Mouse (Mus musculus) small intestine, adult 2 months (tissue): ENCODE measurements around the gene Ankrd13a.

Experiments
- CTCF ChIP-seq: fragments of 200-500 bp; IDR thresholded peaks from 2 replicates; pipeline ENCODE4 v1.5.1; 2012; ENCODE audit warnings: low read depth, mild to moderate bottlenecking, control low read depth, inconsistent platforms, low read length, moderate library complexity, mixed read lengths; ENCODE audit not compliant: insufficient replicate concordance, insufficient read length; ENCODE audit errors: extremely low read depth
- POLR2A ChIP-seq: fragments of 200-500 bp; IDR thresholded peaks from 2 replicates; pipeline ENCODE4 v1.6.1; 2012; ENCODE audit warnings: low read depth, mild to moderate bottlenecking, control low read depth, inconsistent platforms, low read length, moderate library complexity

DNA sequence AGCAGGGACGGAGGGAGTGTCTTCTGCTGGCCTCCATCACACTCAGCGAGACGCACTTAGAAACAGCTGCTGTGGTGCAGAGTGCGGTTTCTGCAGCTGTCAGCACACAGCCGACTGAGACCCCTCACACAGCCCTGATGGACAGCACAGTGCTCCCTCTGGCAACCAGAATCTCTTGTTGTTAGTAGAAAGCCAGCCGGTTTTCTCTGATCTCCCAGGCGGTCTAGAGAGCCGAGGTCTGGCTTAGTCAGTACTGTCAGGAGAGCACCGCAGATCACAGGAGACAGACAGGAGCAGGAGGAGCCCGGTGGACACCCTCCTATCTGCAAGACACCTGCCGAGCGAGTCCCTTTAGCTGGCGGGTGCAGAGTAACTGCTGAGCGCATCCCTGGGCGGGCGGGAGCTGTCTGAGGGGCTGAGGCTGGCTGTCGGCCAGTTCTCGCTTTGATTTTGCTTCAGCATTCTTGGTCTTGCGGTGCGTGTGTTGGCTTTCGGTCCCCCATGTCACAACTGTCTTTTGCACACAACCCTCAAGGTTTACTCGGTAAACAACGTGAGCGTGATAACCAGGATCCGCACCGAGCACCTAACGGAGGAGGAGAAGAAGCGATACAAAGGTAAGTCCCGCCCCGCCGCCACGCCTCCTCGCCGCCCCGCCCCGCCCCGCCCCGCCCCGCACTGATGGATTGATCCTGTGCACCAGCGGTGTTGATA is 22.0 kb downstream of the Ankrd13a start:
- TF ChIP-seq CTCF: no peak
- TF ChIP-seq POLR2A: no peak
